Mouse (Mus musculus) embryonic fibroblast, embryonic 13.5 days (primary cell): ENCODE measurements around the gene Tmed8.

Experiments used
- CTCF ChIP-seq: IDR thresholded peaks from 2 replicates; pipeline ENCODE4 v1.5.1; 2011; ENCODE audit warnings: mild to moderate bottlenecking, control low read depth, low read length, moderate library complexity, borderline replicate concordance; ENCODE audit not compliant: insufficient read depth
- POLR2A ChIP-seq: IDR thresholded peaks from 2 replicates; pipeline ENCODE4 v1.6.1; 2011; ENCODE audit warnings: low read depth, mild to moderate bottlenecking, control low read depth, low read length, moderate library complexity

DNA sequence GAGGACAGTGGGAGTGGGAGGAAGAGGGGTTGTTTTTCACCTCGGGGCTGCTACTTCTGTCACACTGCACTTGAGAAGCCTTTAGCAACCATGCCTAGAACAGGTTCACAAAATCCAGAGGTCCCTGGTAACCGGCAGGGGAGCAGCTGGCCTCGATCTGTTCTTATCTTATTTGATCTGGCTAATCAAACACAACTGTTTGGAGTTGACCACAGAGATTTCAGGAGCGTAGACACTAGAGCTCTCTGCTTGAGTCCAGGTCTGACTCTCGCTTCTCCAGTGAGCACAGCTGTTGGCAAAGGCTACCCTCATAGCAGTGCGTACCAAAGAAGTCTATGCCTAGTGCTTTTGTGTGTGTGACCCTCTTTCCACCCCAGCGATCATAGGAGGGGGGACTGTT, 42.2 kb downstream of the Tmed8 start:
- TF ChIP-seq CTCF (no peak), POLR2A (no peak)
